Mouse (Mus musculus): ENCODE results near the gene F2r. TPM values are rescaled to one million over a fixed set of nuclear protein-coding genes. Genes with fewer than 3 reads are reported as not detected.

The F2r gene
- polyA plus RNA-seq, 1 experiment = 23.6 TPM

DNA sequence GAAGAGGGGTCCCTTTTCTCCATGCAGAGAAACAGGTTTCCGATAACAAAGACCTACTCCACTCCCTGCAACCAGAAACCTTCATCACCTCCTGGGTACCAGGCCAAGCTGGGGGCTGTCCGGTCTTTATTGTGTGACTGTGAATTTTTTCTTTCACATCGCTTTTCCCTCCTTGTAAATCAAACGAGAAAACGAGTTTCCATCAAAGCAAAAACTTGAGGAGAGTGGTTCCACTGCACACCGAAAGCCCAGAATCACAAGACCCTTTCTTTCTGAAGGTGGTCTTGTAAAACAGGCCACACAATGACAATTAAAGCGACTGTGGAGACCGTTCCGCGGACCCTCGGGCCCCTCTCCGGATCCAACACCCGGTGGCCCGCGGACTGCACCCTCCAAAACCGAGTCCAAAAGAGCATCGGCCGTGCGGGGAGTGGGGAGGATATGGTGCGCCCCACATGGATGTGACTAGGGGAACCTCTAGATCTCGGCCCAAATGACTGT is 566 bp downstream of the F2r start:
- H3K4me2 ChIP-seq (ENCODE audit: low read depth) = peak overlapping the region; percentile 86
- TF ChIP-seq MYOD1 (IDR thresholded peaks at IDR 0.05; ENCODE audit: control insufficient read depth in 1 of 3, insufficient read length in 2 of 3, low read depth in 2 of 3) (no peak), TCF12 (IDR thresholded peaks at IDR 0.05; ENCODE audit: insufficient read depth, poor library complexity, severe bottlenecking) (no peak), SRF (IDR thresholded peaks at IDR 0.05; ENCODE audit: control insufficient read depth, insufficient read length, low read depth) (no peak), E2F4 (IDR thresholded peaks at IDR 0.05; ENCODE audit: insufficient read depth) (no peak), MAX (IDR thresholded peaks at IDR 0.05; ENCODE audit: low read depth) (no peak), USF1 (IDR thresholded peaks at IDR 0.05; ENCODE audit: low read depth) (no peak), REST (IDR thresholded peaks at IDR 0.05; ENCODE audit: insufficient read depth, insufficient read length) (no peak), POLR2AphosphoS2 (IDR thresholded peaks at IDR 0.05; ENCODE audit: insufficient read length, low read depth) (no peak), MYOG (IDR thresholded peaks at IDR 0.05; ENCODE audit: control insufficient read depth in 1 of 3, insufficient read depth in 1 of 3, insufficient read length in 2 of 3, low read depth in 2 of 3) (no peak), CEBPB (IDR thresholded peaks at IDR 0.05; ENCODE audit: insufficient read depth, poor library complexity, severe bottlenecking) (no peak), POLR2A (IDR thresholded peaks at IDR 0.05; ENCODE audit: insufficient read length, low read depth) (no peak), TCF3 (IDR thresholded peaks at IDR 0.05; ENCODE audit: insufficient read length, low read depth) (no peak)
- H3ac ChIP-seq (ENCODE audit: control insufficient read depth, insufficient read length) = peak overlapping the region; percentile 18
- H3K79me2 ChIP-seq (ENCODE audit: control insufficient read depth, insufficient read depth) = peaks cover 52% of the 10 kb centered on the region
- H3K36me3 ChIP-seq (ENCODE audit: control insufficient read depth, insufficient read depth) = no peaks in the 10 kb centered on the region
- no peaks in the 10 kb centered on the region for H3K27me3 ChIP-seq (ENCODE audit: control insufficient read depth, insufficient read depth, insufficient read length)
- peak overlapping the region; percentile 77 for H3K4me3 ChIP-seq

DNA sequence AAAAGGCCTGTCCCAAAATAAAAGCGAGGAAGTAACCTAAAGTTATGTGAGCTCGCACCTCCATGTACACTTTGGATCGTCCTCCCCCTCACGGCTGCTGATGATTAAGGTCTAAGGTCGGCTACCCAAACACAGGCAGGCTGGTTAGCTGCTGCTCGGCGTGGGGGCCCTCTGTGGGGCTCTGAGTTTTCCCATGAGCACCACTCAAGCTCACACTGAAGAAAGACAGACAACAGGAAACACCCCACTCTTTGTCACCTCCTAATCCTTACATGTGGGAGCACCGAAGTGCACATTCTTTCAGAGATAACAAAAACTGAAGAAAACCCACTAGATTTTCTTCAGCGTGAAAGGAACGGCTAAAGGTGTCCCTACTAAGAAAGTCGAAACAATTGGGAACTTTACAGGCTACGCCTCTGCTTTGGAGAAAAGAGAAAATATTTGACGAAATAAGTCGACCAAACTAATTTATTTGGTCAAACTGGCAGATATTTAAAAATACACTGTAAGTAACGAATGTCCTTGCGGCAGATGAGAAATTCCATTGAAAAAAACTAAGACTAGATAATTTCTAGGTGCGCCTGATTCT is 1.1 kb downstream of the F2r start:
- H3ac ChIP-seq (ENCODE audit: control insufficient read depth, insufficient read length) = peak overlapping the region; percentile 22
- peak overlapping the region; percentile 86 for H3K4me2 ChIP-seq (ENCODE audit: low read depth)
- H3K27me3 ChIP-seq (ENCODE audit: control insufficient read depth, insufficient read depth, insufficient read length) = no peaks in the 10 kb centered on the region
- TF ChIP-seq MYOD1 (IDR thresholded peaks at IDR 0.05; ENCODE audit: control insufficient read depth in 1 of 3, insufficient read length in 2 of 3, low read depth in 2 of 3) = no peak
- no peak for TF ChIP-seq MYOG (IDR thresholded peaks at IDR 0.05; ENCODE audit: control insufficient read depth in 1 of 3, insufficient read depth in 1 of 3, insufficient read length in 2 of 3, low read depth in 2 of 3)
- TF ChIP-seq POLR2AphosphoS2 (IDR thresholded peaks at IDR 0.05; ENCODE audit: insufficient read length, low read depth) = no peak
- no peak for TF ChIP-seq CEBPB (IDR thresholded peaks at IDR 0.05; ENCODE audit: insufficient read depth, poor library complexity, severe bottlenecking)
- TF ChIP-seq REST (IDR thresholded peaks at IDR 0.05; ENCODE audit: insufficient read depth, insufficient read length) = no peak
- no peak for TF ChIP-seq USF1 (IDR thresholded peaks at IDR 0.05; ENCODE audit: low read depth)
- TF ChIP-seq MAX (IDR thresholded peaks at IDR 0.05; ENCODE audit: low read depth) = no peak
- TF ChIP-seq E2F4 (IDR thresholded peaks at IDR 0.05; ENCODE audit: insufficient read depth) = no peak
- TF ChIP-seq TCF3 (IDR thresholded peaks at IDR 0.05; ENCODE audit: insufficient read length, low read depth) = no peak
- no peak for TF ChIP-seq POLR2A (IDR thresholded peaks at IDR 0.05; ENCODE audit: insufficient read length, low read depth)
- no peak for TF ChIP-seq SRF (IDR thresholded peaks at IDR 0.05; ENCODE audit: control insufficient read depth, insufficient read length, low read depth)
- TF ChIP-seq TCF12 (IDR thresholded peaks at IDR 0.05; ENCODE audit: insufficient read depth, poor library complexity, severe bottlenecking) = no peak
- H3K4me3 ChIP-seq = peak overlapping the region; percentile 77
- H3K79me2 ChIP-seq (ENCODE audit: control insufficient read depth, insufficient read depth) = peaks cover 58% of the 10 kb centered on the region
- no peaks in the 10 kb centered on the region for H3K36me3 ChIP-seq (ENCODE audit: control insufficient read depth, insufficient read depth)

DNA sequence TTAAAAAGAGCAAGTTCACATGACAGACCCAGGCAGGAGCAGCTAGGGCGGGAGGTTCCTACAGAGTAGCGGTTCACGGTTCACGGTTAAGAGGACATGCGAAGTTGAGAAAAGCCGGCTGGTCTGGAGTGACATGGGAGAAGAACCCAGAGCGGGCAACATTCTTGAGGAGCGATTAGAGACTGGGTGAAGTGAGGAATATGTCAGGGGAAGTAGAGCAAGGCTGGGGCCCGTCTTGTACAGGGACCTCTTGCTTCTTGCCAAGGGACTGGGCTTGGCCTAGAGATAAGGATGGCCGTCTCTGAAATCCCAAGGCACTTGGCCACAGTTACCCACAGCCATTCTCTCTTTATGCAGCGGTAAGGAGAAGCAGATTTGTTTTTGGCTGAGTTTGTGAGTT is 1.8 kb downstream of the F2r start:
- H3ac ChIP-seq (ENCODE audit: control insufficient read depth, insufficient read length) = peak overlapping the region; percentile 22
- no peak for TF ChIP-seq POLR2AphosphoS2 (IDR thresholded peaks at IDR 0.05; ENCODE audit: insufficient read length, low read depth)
- TF ChIP-seq MYOG (IDR thresholded peaks at IDR 0.05; ENCODE audit: control insufficient read depth in 1 of 3, insufficient read depth in 1 of 3, insufficient read length in 2 of 3, low read depth in 2 of 3) = no peak
- no peak for TF ChIP-seq E2F4 (IDR thresholded peaks at IDR 0.05; ENCODE audit: insufficient read depth)
- no peak for TF ChIP-seq MYOD1 (IDR thresholded peaks at IDR 0.05; ENCODE audit: control insufficient read depth in 1 of 3, insufficient read length in 2 of 3, low read depth in 2 of 3)
- no peak for TF ChIP-seq USF1 (IDR thresholded peaks at IDR 0.05; ENCODE audit: low read depth)
- no peak for TF ChIP-seq POLR2A (IDR thresholded peaks at IDR 0.05; ENCODE audit: insufficient read length, low read depth)
- TF ChIP-seq MAX (IDR thresholded peaks at IDR 0.05; ENCODE audit: low read depth) = no peak
- H3K36me3 ChIP-seq (ENCODE audit: control insufficient read depth, insufficient read depth) = no peaks in the 10 kb centered on the region
- H3K79me2 ChIP-seq (ENCODE audit: control insufficient read depth, insufficient read depth) = peaks cover 64% of the 10 kb centered on the region
- peak overlapping the region; percentile 77 for H3K4me3 ChIP-seq
- H3K4me2 ChIP-seq (ENCODE audit: low read depth) = peak overlapping the region; percentile 86
- H3K27me3 ChIP-seq (ENCODE audit: control insufficient read depth, insufficient read depth, insufficient read length) = no peaks in the 10 kb centered on the region

- Histone ChIP-seq H3K79me2 (ENCODE audit: control insufficient read depth, insufficient read depth) (peaks cover 82% of the 10 kb centered on the region), H3K27me3 (ENCODE audit: control insufficient read depth, insufficient read depth, insufficient read length) (no peaks in the 10 kb centered on the region), H3K4me3 (peak overlapping the region; percentile 77), H3K4me2 (ENCODE audit: low read depth) (peak overlapping the region; percentile 86), H3ac (ENCODE audit: control insufficient read depth, insufficient read length) (no peak overlapping the region), H3K36me3 (ENCODE audit: control insufficient read depth, insufficient read depth) (peaks cover 6% of the 10 kb centered on the region)
- TF ChIP-seq POLR2A (IDR thresholded peaks at IDR 0.05; ENCODE audit: insufficient read length, low read depth) = no peak
- TF ChIP-seq E2F4 (IDR thresholded peaks at IDR 0.05; ENCODE audit: insufficient read depth) = no peak
- no peak for TF ChIP-seq POLR2AphosphoS2 (IDR thresholded peaks at IDR 0.05; ENCODE audit: insufficient read length, low read depth)
- no peak for TF ChIP-seq MYOG (IDR thresholded peaks at IDR 0.05; ENCODE audit: control insufficient read depth in 1 of 3, insufficient read depth in 1 of 3, insufficient read length in 2 of 3, low read depth in 2 of 3)
- TF ChIP-seq MAX (IDR thresholded peaks at IDR 0.05; ENCODE audit: low read depth) = no peak
- no peak for TF ChIP-seq TCF3 (IDR thresholded peaks at IDR 0.05; ENCODE audit: insufficient read length, low read depth)
- no peak for TF ChIP-seq TCF12 (IDR thresholded peaks at IDR 0.05; ENCODE audit: insufficient read depth, poor library complexity, severe bottlenecking)
- no peak for TF ChIP-seq CEBPB (IDR thresholded peaks at IDR 0.05; ENCODE audit: insufficient read depth, poor library complexity, severe bottlenecking)
- no peak for TF ChIP-seq REST (IDR thresholded peaks at IDR 0.05; ENCODE audit: insufficient read depth, insufficient read length)
- TF ChIP-seq MYOD1 (IDR thresholded peaks at IDR 0.05; ENCODE audit: control insufficient read depth in 1 of 3, insufficient read length in 2 of 3, low read depth in 2 of 3) = no peak
- TF ChIP-seq USF1 (IDR thresholded peaks at IDR 0.05; ENCODE audit: low read depth) = no peak
- TF ChIP-seq SRF (IDR thresholded peaks at IDR 0.05; ENCODE audit: control insufficient read depth, insufficient read length, low read depth) = no peak
Measured at GRCm38 (mm10) chr13:95614757-95615156, 3.5 kb downstream of the F2r start.

Data from myocyte (in vitro differentiated cells).